Mouse (Mus musculus) forebrain, embryonic 15.5 days (tissue): ENCODE results near the gene 4931422A03Rik. TPM values are rescaled to one million over a fixed set of nuclear protein-coding genes. Genes with fewer than 3 reads are reported as not detected.

Source experiments
- ATAC-seq: fragments of 200-750 bp; cut with Nextera tagmentation; replicated peaks from 2 replicates; pipeline ENCODE4 v1.8.0; 2017; ENCODE audit warnings: mild to moderate bottlenecking, moderate TSS enrichment, moderate library complexity
- H3K27ac ChIP-seq: fragments of 300-500 bp; sonication (generic); replicated peaks from 2 replicates; pipeline ENCODE4 v1.5.1; 2015; ENCODE audit warnings: mild to moderate bottlenecking, inconsistent platforms
- H3K27me3 ChIP-seq: fragments of 300-500 bp; sonication (generic); 2 replicates; pipeline ENCODE4 v1.6.1; 2015; ENCODE audit warnings: inconsistent platforms
- H3K36me3 ChIP-seq: fragments of 300-500 bp; sonication (generic); 2 replicates; pipeline ENCODE4 v1.6.1; 2015; ENCODE audit warnings: mild to moderate bottlenecking, inconsistent platforms
- H3K4me1 ChIP-seq: fragments of 300-500 bp; sonication (generic); 2 replicates; pipeline ENCODE4 v1.6.1; 2015; ENCODE audit warnings: inconsistent platforms
- H3K4me2 ChIP-seq: fragments of 300-500 bp; sonication (generic); replicated peaks from 2 replicates; pipeline ENCODE4 v1.6.1; 2015; ENCODE audit warnings: mild to moderate bottlenecking, inconsistent platforms
- H3K4me3 ChIP-seq: fragments of 300-500 bp; sonication (generic); 2 replicates; pipeline ENCODE4 v1.5.1; 2015; ENCODE audit warnings: mild to moderate bottlenecking, inconsistent platforms
- H3K9ac ChIP-seq: fragments of 300-500 bp; sonication (generic); replicated peaks from 2 replicates; pipeline ENCODE4 v1.6.1; 2015; ENCODE audit warnings: mild to moderate bottlenecking, inconsistent platforms
- H3K9me3 ChIP-seq: fragments of 300-500 bp; sonication (generic); 2 replicates; pipeline ENCODE4 v1.6.1; 2016; ENCODE audit warnings: inconsistent platforms
- WGBS: fragments of 180-500 bp; shearing (Covaris S2); methylation state at CpG from one replicate; pipeline ENCODE4 v1.1.7; 2015; ENCODE audit warnings: mixed read lengths; 5-methylcytosine and 5-hydroxymethylcytosine counted together
- polyA plus RNA-seq: library from polyadenylated mRNA; unstranded; fragments of >200 nt; fragmentation: Nextera tagmentation; extraction: Ambion mirVana; gene quantifications from 2 replicates; pipeline ENCODE4 v1.2.1, GENCODE M21; 2015

The 4931422A03Rik gene
- polyA plus RNA-seq, 1 experiment from 2014 or later = 1.5 TPM

DNA sequence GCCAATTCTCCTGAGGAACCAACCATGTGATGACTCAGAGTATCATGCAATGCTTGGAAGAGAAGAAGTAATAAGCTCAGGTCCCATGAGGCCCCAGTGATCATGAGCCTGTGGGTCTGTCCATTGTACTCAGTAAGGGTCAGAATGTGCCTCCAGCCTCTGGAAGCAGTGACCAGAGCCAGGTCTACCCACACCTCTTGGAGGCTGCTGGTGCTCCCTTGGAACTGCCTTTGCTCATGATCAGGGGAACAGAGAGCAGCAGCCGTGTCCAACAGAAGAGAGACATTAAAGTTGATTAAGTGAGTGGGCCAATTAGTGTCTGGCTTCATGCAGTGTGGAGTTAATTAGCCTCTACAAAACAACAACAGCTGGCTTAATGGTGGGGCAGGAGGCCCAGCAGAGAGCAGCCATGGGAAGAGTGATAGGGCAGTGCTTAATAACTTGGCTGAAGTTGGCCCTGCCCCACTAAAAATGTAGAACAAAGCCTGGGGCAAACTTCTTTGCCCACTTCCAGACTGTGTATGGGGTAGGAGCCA lies 100.5 kb downstream of the 4931422A03Rik start:
- Histone ChIP-seq H3K27ac (no peak overlapping the region), H3K27me3 (no peaks in the 10 kb centered on the region), H3K4me2 (no peak overlapping the region), H3K4me3 (no peak overlapping the region), H3K4me1 (peaks cover 22% of the 10 kb centered on the region), H3K9me3 (no peaks in the 10 kb centered on the region), H3K36me3 (no peaks in the 10 kb centered on the region), H3K9ac (no peak overlapping the region)
- ATAC-seq = peak; percentile 74
- 6% methylated on average over 1 of the region's 1 CpGs for WGBS

DNA sequence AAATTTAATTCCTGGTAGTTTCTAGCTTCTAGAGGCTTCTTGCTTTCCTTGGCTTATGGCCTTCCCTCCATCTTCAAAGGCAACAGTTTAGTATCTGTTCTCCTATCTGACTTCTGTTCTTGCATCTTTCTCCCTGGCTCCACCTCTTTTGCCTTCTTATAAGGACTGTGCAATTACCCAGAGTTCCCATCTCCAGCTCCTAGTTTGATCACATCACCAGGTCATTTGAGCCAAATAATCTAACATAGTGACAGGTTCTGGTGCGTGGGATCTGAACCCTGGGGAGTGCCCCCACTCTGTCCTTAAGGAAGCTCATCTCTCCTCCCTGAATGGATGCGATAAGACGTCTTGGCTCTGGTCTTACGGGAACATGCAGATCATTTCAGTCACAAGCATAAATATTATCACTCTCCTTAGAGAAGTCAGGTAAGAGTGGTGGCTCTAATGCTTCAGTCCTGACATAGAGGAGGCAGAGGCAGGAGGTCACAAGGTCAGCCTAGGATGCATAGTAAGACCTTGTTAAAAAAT lies 101.5 kb downstream of the 4931422A03Rik start:
- H3K4me2 ChIP-seq = no peak overlapping the region
- no peak overlapping the region for H3K27ac ChIP-seq
- no peak for ATAC-seq
- H3K4me1 ChIP-seq = peaks cover 22% of the 10 kb centered on the region
- no peaks in the 10 kb centered on the region for H3K9me3 ChIP-seq
- H3K27me3 ChIP-seq = no peaks in the 10 kb centered on the region
- H3K9ac ChIP-seq = no peak overlapping the region
- WGBS = 94% methylated on average over 4 of the region's 4 CpGs
- H3K4me3 ChIP-seq = no peak overlapping the region
- H3K36me3 ChIP-seq = no peaks in the 10 kb centered on the region

DNA sequence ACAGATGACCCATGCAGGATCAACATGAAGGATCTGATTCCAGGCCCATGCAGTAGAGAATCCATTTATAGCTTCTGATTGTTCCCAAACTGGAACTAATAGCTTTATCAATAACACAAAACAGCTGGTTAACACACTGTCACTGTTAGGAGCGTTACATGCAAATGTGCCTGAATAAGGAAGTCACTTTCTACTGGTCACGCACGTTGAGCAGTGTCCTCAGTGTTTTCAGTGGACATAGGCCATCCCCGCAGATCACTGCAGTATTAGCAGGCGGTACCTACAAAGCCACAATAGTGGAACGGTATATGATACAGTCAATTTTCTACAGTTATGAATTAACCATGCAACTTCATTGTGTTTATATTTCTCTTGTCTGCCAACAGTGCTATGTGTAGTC lies 108.7 kb downstream of the 4931422A03Rik start:
- no peak overlapping the region for H3K27ac ChIP-seq
- H3K4me1 ChIP-seq = no peaks in the 10 kb centered on the region
- WGBS = 90% methylated on average over 6 of the region's 6 CpGs
- no peak overlapping the region for H3K9ac ChIP-seq
- no peaks in the 10 kb centered on the region for H3K36me3 ChIP-seq
- H3K9me3 ChIP-seq = no peaks in the 10 kb centered on the region
- ATAC-seq = no peak
- no peak overlapping the region for H3K4me3 ChIP-seq
- no peak overlapping the region for H3K4me2 ChIP-seq
- H3K27me3 ChIP-seq = no peaks in the 10 kb centered on the region

DNA sequence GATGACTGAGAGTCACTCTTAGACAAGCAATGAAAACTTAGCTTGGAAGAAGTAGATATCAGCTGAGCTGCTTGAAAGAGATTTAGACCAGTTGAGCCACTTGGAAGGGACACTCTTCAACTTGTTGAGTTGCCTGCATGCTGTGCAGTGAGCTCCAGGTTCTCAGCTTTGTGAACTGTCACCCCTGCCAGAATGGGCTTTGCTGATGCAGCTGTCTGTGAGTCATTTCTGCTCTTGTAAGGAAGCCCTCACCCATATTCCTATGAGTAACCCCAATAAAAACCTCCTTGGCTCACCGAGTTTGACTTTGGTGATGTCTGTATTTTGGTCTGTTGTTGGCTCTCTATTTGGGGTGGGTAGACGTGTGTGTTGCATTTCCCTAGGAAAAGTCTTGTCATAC lies 109.8 kb downstream of the 4931422A03Rik start:
- no peak overlapping the region for H3K27ac ChIP-seq
- ATAC-seq = no peak
- H3K27me3 ChIP-seq = no peaks in the 10 kb centered on the region
- H3K4me3 ChIP-seq = no peak overlapping the region
- H3K9ac ChIP-seq = no peak overlapping the region
- no peaks in the 10 kb centered on the region for H3K36me3 ChIP-seq
- H3K9me3 ChIP-seq = no peaks in the 10 kb centered on the region
- H3K4me1 ChIP-seq = no peaks in the 10 kb centered on the region
- WGBS = 88% methylated on average over 2 of the region's 2 CpGs
- H3K4me2 ChIP-seq = no peak overlapping the region

GRCm38 (mm10) chr2:103917375-103917774 lies 110.8 kb downstream of the 4931422A03Rik start:
- Histone ChIP-seq H3K36me3 (no peaks in the 10 kb centered on the region), H3K4me2 (no peak overlapping the region), H3K4me1 (no peaks in the 10 kb centered on the region), H3K4me3 (no peak overlapping the region), H3K27ac (no peak overlapping the region), H3K9me3 (no peaks in the 10 kb centered on the region), H3K27me3 (no peaks in the 10 kb centered on the region), H3K9ac (no peak overlapping the region)
- WGBS = 77% methylated on average over 5 of the region's 5 CpGs
- ATAC-seq = no peak

Other genes with a start within 250 kb of the 4931422A03Rik start
- 450 and 468 TPM in 2 replicates for gene Caprin1, start 230.7 kb downstream of the 4931422A03Rik start, polyA plus RNA-seq
- gene Lmo2, start 70.4 kb downstream of the 4931422A03Rik start, polyA plus RNA-seq = 21.8 and 23.6 TPM in 2 replicates
- gene Fbxo3, start 640 bp downstream of the 4931422A03Rik start, polyA plus RNA-seq = 60.2 and 65.1 TPM in 2 replicates
- not detected in 2 replicates for gene Gm10912, start 37.5 kb upstream of the 4931422A03Rik start, polyA plus RNA-seq
- not detected in 2 replicates for gene Gm10799, start 40.2 kb upstream of the 4931422A03Rik start, polyA plus RNA-seq
- gene Cd59b, start 41.5 kb upstream of the 4931422A03Rik start, polyA plus RNA-seq = 1.2 TPM in 2 replicates
- 5.0 and 5.6 TPM in 2 replicates for gene Cd59a, start 67.4 kb upstream of the 4931422A03Rik start, polyA plus RNA-seq
- not detected in 2 replicates for gene A930018P22Rik, start 94.4 kb upstream of the 4931422A03Rik start, polyA plus RNA-seq